Mouse (Mus musculus): ENCODE data around the gene Cklf. TPM values are rescaled to one million over a fixed set of nuclear protein-coding genes. Genes with fewer than 3 reads are reported as not detected.

Gene Cklf
- 50.1 and 51.2 TPM in 2 replicates for polyA plus RNA-seq (2012; rRNA removed)

DNA sequence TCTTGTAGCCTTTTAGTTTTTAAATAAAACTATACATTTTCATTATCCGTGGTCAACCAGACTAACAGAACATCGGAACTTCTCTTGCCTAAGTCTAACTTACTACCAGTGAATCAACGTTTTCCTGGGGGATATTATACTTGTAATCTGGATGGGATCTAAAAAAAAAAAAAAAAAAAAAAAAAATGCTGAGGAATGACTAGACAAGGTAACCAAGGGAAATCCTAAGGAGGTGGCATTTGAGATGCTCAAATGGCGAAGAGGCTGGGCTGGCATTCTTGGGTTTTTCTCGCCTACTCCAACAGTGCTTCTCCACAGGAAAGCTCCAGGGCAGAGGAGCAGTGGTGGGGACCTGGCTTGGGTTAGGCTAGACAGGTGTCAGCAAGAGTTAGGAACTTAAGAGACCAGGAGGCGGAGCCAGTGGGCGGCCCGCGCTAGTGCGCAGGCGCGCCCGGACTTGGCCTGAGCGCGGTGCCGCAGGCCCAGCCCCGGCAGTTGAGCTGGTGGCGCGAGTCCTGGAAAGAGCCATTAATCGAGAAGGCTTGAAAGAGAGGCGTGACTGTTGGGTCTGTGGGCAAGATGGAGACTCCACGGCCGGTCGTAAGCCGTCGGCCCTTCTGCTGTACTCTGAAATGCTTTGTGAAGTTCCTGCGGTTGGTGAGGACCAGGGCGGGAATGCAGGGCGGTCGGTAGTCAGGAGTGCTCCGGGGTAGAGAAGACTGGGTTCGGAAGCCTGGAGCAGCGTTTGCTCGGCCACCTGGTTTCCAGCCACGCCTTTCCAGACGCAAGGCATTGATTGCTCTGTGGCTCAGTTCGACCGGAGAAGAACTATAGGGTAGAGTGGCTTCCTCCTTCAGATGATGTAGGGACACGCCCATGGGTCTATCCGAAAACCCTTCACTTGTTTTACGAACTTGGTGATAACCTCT is at the start of gene Cklf:
Gene Cklf, plus strand, starts transcription at position 423 of the 929 bp plus-strand sequence.

DNA sequence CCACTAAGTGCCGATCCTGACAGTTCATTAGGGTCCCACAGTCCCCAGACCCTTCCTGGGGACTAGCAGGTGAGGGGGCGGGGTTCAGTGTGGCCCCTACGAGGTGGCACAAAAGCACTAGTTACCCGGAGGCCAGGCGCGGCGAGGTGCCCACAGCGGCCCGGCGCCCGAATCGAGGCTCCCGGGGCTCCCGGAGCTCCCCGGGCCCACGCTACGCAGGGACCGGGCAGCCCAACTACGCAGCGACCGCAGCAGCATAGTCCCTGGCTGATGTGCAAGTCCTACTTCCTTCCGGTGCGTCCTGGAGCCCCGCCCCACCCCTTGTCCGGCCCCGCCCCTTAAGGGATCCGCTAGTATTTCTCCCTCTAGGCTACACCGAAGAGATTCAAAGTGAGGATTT is 2.4 kb upstream of the Cklf start, which contains the start of gene Tk2:
Gene Tk2, minus strand, starts transcription at position 283 of the 400 bp plus-strand sequence.

DNA sequence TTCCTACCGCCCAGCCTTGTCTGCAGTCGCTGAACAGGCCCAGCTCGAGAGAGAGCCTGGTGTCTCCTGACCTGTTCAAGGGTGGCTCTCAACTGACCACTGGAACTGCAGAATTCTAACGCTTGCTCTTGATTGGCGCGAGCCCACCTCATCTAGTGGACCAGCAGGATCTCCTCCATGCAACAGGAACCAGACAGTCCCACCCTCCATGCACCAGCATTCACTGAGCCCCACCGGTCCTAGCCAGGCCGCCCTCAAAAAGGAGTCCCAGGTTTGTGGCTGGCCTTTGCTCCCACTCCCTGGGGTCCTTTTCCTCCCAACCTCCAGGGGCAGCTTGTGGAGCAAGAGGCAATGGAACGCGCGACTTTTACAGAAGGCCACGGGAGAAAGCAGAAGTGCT is 42.4 kb downstream of the Cklf start, which contains the start of gene Cmtm2a:
Gene Cmtm2a, minus strand, starts transcription at position 101 of the 400 bp plus-strand sequence.

DNA sequence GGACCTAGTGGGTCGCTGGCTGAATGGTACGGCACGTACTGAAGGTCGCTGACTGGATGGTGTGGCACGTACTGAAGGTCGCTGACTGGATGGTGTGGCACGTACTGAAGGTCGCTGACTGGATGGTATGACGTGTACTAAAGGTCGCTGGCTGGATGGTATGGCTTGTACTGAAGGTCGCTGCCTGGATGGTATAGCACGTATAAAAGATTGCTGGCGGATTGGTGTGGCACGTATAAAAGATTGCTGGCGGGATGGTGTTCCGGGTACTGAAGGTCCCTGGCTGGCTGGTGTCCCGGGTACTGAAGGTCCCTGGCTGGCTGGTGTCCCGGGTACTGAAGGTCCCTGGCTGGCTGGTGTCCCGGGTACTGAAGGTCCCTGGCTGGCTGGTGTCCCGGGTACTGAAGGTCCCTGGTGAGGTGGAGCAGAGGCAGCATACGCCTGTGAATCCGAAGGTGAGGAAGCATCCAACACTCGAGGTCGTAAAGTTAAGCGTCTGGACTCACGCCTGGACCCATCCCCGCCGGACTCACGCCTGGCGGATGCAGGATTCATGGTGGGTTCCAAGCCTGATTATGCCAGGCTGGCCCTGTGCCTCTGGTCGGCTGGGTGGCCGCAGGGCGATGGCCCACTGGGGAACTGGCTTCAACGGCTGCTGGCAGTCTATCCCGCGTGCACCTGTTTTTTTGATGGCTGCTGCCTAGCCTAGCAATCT is 58.9 kb downstream of the Cklf start, which contains the start of the genes Gm45711 and Cmtm1:
Gene Gm45711, minus strand, starts transcription at position 641 of the 715 bp plus-strand sequence.
Gene Cmtm1, minus strand, starts transcription at position 705 of the 715 bp plus-strand sequence.

Other genes starting within 250 kb of the Cklf start
- gene Cdh5, start 149.2 kb upstream of the Cklf start, polyA plus RNA-seq (2012; rRNA removed), result 22.0 and 35.2 TPM in 2 replicates
- 0.83 and 2.2 TPM in 2 replicates for gene Bean1, start 80.4 kb upstream of the Cklf start, polyA plus RNA-seq (2012; rRNA removed)
- 23.6 and 23.9 TPM in 2 replicates for gene Tk2, start 2.3 kb upstream of the Cklf start, polyA plus RNA-seq (2012; rRNA removed)
- not detected in 2 replicates for gene Cmtm2a, start 42.3 kb downstream of the Cklf start, polyA plus RNA-seq (2012; rRNA removed)
- not detected in 2 replicates for gene Gm45711, start 59.2 kb downstream of the Cklf start, polyA plus RNA-seq (2012; rRNA removed)
- gene Cmtm1, start 59.3 kb downstream of the Cklf start, polyA plus RNA-seq (2012; rRNA removed), result 0.05 TPM in 1 of 2 replicates, not detected in the other
- not detected in 2 replicates for gene Gm11020, start 70.7 kb downstream of the Cklf start, polyA plus RNA-seq (2012; rRNA removed)
- gene Cmtm2b, start 71.4 kb downstream of the Cklf start, polyA plus RNA-seq (2012; rRNA removed), result not detected in 2 replicates
- 57.1 and 109 TPM in 2 replicates for gene Cmtm3, start 88.5 kb downstream of the Cklf start, polyA plus RNA-seq (2012; rRNA removed)
- gene Cmtm4, start 144.9 kb downstream of the Cklf start, polyA plus RNA-seq (2012; rRNA removed), result 15.4 and 17.8 TPM in 2 replicates
- gene Dync1li2, start 192.2 kb downstream of the Cklf start, polyA plus RNA-seq (2012; rRNA removed), result 87.6 and 96.0 TPM in 2 replicates

All from central nervous system, embryonic 11.5 days (tissue).